Mouse (Mus musculus): ENCODE results near the gene Mpzl1. TPM values are rescaled to one million over a fixed set of nuclear protein-coding genes. Genes with fewer than 3 reads are reported as not detected.

Gene Mpzl1
- polyA plus RNA-seq (2017; shearing (Covaris generic)) = 1 to 10 TPM in 1 of 2 experiments, under 1 TPM in 1; 0.74 to 4.5 TPM

GRCm38 (mm10) chr1:165634151-165634884 lies at the start of gene Mpzl1:
Gene Mpzl1 (minus strand): TSS chr1:165634538.

Other genes starting within 250 kb of the Mpzl1 start
- gene Dcaf6, start 174.1 kb downstream of the Mpzl1 start, polyA plus RNA-seq (2017; shearing (Covaris generic)) = 10 to 100 TPM in 1 of 2 experiments, 1 to 10 TPM in 1; 8.5 to 12.8 TPM
- 100 to 1,000 TPM; 112 to 118 TPM for gene Mpc2, start 173.9 kb downstream of the Mpzl1 start, polyA plus RNA-seq (2017; shearing (Covaris generic))
- gene Adcy10, start 149.4 kb downstream of the Mpzl1 start, polyA plus RNA-seq (2017; shearing (Covaris generic)) = 1 to 10 TPM in 1 of 2 experiments, under 1 TPM in 1; 0.16 to 1.5 TPM
- 100 to 1,000 TPM; 229 to 245 TPM for gene Rcsd1, start 75.2 kb upstream of the Mpzl1 start, polyA plus RNA-seq (2017; shearing (Covaris generic))
- 10 to 100 TPM; 59.8 to 62.8 TPM for gene Creg1, start 129.2 kb upstream of the Mpzl1 start, polyA plus RNA-seq (2017; shearing (Covaris generic))
- 100 to 1,000 TPM; 318 to 386 TPM for gene Cd247, start 154.1 kb upstream of the Mpzl1 start, polyA plus RNA-seq (2017; shearing (Covaris generic))